Mouse (Mus musculus) MEL (cell line): ENCODE data around the gene Gm10073. TPM values are rescaled to one million over a fixed set of nuclear protein-coding genes. Genes with fewer than 3 reads are reported as not detected.
"Not testable (repeated sequence)": the region's sequence is repeated elsewhere in the genome, so short reads cannot be mapped to it uniquely, and the experiment has no call there.

Experiments used
- DNase-seq: peaks from one replicate; pipeline ENCODE4 v3.0.0; 2011; ENCODE audit warnings: low read depth, low spot score
- H3K27ac ChIP-seq: 2 replicates; pipeline ENCODE4 v1.5.1; 2012; ENCODE audit warnings: low read depth, mild to moderate bottlenecking, control low read depth, low read length, moderate library complexity; ENCODE audit not compliant: control insufficient read depth
- H3K27me3 ChIP-seq, 2 experiments: fragments of 150-350 bp in 1 of 2; sonication (generic) in 1 of 2; 2 replicates each; pipeline ENCODE4 v1.6.1; 2012; ENCODE audit warnings: low read length in 2 of 2, mild to moderate bottlenecking in 2 of 2, improper control_type of control experiment in 1 of 2, moderate library complexity in 1 of 2; ENCODE audit not compliant: insufficient read depth in 2 of 2, control insufficient read depth in 1 of 2
- H3K36me3 ChIP-seq, 2 experiments: 2 replicates each; pipeline ENCODE4 v1.6.1; 2012 to 2014; ENCODE audit warnings: low read length in 2 of 2, improper control_type of control experiment in 1 of 2, inconsistent platforms in 1 of 2, mild to moderate bottlenecking in 1 of 2; ENCODE audit not compliant: insufficient read depth in 2 of 2, control insufficient read depth in 1 of 2
- H3K4me1 ChIP-seq, 2 experiments: fragments of 150-350 bp in 1 of 2; sonication (generic) in 1 of 2; 2 replicates each; pipeline ENCODE4 v1.6.1; 2012; ENCODE audit warnings: low read length in 2 of 2, improper control_type of control experiment in 1 of 2, mild to moderate bottlenecking in 1 of 2; ENCODE audit not compliant: insufficient read depth in 2 of 2, control insufficient read depth in 1 of 2
- H3K4me3 ChIP-seq, 2 experiments: fragments of 150-350 bp in 1 of 2; sonication (generic) in 1 of 2; 2 replicates each; pipeline ENCODE4 v1.5.1; 2012; ENCODE audit warnings: low read depth in 2 of 2, low read length in 2 of 2, mild to moderate bottlenecking in 2 of 2, moderate library complexity in 2 of 2, control low read depth in 1 of 2, improper control_type of control experiment in 1 of 2; ENCODE audit not compliant: control insufficient read depth in 1 of 2, insufficient read depth in 1 of 2
- H3K79me2 ChIP-seq: 2 replicates; pipeline ENCODE4 v1.6.1; 2012; ENCODE audit warnings: mild to moderate bottlenecking, low read length, moderate library complexity; ENCODE audit not compliant: control insufficient read depth, poor library complexity, insufficient read depth
- H3K9ac ChIP-seq: 2 replicates; pipeline ENCODE4 v1.6.1; 2012; ENCODE audit warnings: low read depth, mild to moderate bottlenecking, control low read depth, low read length, moderate library complexity; ENCODE audit not compliant: control insufficient read depth, poor library complexity, severe bottlenecking
- H3K9me3 ChIP-seq: fragments of 150-350 bp; sonication (generic); replicated peaks from 2 replicates; pipeline ENCODE4 v1.6.1; 2012; ENCODE audit warnings: mild to moderate bottlenecking, low read length, improper control_type of control experiment, moderate library complexity; ENCODE audit not compliant: insufficient read depth
- CHD2 ChIP-seq: IDR thresholded peaks from 2 replicates; pipeline ENCODE4 v1.6.1; 2011; ENCODE audit warnings: low read length, improper control_type of control experiment
- ELF1 ChIP-seq: IDR thresholded peaks from 2 replicates; pipeline ENCODE4 v1.6.1; 2014; ENCODE audit warnings: low read depth, mild to moderate bottlenecking, inconsistent platforms, low read length, improper control_type of control experiment, moderate library complexity
- ETS1 ChIP-seq: IDR thresholded peaks from 2 replicates; pipeline ENCODE4 v1.6.1; 2012; ENCODE audit warnings: low read depth, mild to moderate bottlenecking, inconsistent platforms, low read length, improper control_type of control experiment, moderate library complexity
- KAT2A ChIP-seq: conservative IDR thresholded peaks from 2 replicates; pipeline ENCODE4 v1.6.1; 2012; ENCODE audit warnings: low read depth, low read length, improper control_type of control experiment, inconsistent platforms
- MEF2A ChIP-seq: IDR thresholded peaks from 2 replicates; pipeline ENCODE4 v1.6.1; 2014; ENCODE audit warnings: low read depth, mild to moderate bottlenecking, inconsistent platforms, low read length, improper control_type of control experiment; ENCODE audit not compliant: poor library complexity, insufficient replicate concordance, severe bottlenecking; ENCODE audit errors: extremely low read depth
- MYB ChIP-seq: IDR thresholded peaks from 2 replicates; pipeline ENCODE4 v1.6.1; 2011; ENCODE audit warnings: mild to moderate bottlenecking, low read depth, low read length, improper control_type of control experiment
- MYC ChIP-seq: IDR thresholded peaks from 2 replicates; pipeline ENCODE4 v1.6.1; 2011; ENCODE audit warnings: low read depth, mild to moderate bottlenecking, low read length, improper control_type of control experiment, moderate library complexity
- NELFE ChIP-seq: IDR thresholded peaks from 2 replicates; pipeline ENCODE4 v1.6.1; 2011; ENCODE audit warnings: low read depth, low read length, improper control_type of control experiment
- NRF1 ChIP-seq: IDR thresholded peaks from 2 replicates; pipeline ENCODE4 v1.6.1; 2014; ENCODE audit warnings: low read depth, mild to moderate bottlenecking, inconsistent platforms, low read length, improper control_type of control experiment, moderate library complexity; ENCODE audit not compliant: poor library complexity, insufficient read depth, severe bottlenecking
- POLR2AphosphoS2 ChIP-seq: IDR thresholded peaks from 2 replicates; pipeline ENCODE4 v1.6.1; 2011; ENCODE audit warnings: low read length, improper control_type of control experiment
- POLR2AphosphoS5 ChIP-seq: IDR thresholded peaks from 2 replicates; pipeline ENCODE4 v1.6.1; 2012; ENCODE audit warnings: low read depth, borderline replicate concordance, mild to moderate bottlenecking, inconsistent platforms, low read length, moderate library complexity, mixed read lengths
- RCOR1 ChIP-seq: IDR thresholded peaks from 2 replicates; pipeline ENCODE4 v1.6.1; 2012; ENCODE audit warnings: low read depth, mild to moderate bottlenecking, inconsistent platforms, low read length, improper control_type of control experiment
- SIN3A ChIP-seq: IDR thresholded peaks from 2 replicates; pipeline ENCODE4 v1.6.1; 2012; ENCODE audit warnings: low read length, improper control_type of control experiment, inconsistent platforms
- SMC3 ChIP-seq: IDR thresholded peaks from 2 replicates; pipeline ENCODE4 v1.6.1; 2011; ENCODE audit warnings: low read depth, low read length, improper control_type of control experiment
- TBP ChIP-seq: IDR thresholded peaks from 2 replicates; pipeline ENCODE4 v1.8.0; 2011; ENCODE audit warnings: low read depth, low read length, improper control_type of control experiment
- polyA plus RNA-seq, 2 experiments: library from polyadenylated mRNA; stranded (reverse) in 1 of 2; unstranded in 1 of 2; fragments of >175 nt in 1 of 2; fragments of >200 nt in 1 of 2; gene quantifications; 2 replicates each; pipeline versions ENCODE4 v1.2.1 to v1.2.4; 2012; ENCODE audit warnings: low replicate concordance in 2 of 2, low read depth in 1 of 2; ENCODE audit not compliant: insufficient read length in 2 of 2, insufficient read depth in 1 of 2, missing spikeins in 1 of 2
- total RNA-seq: library from RNA; depleted of rRNA; stranded (reverse); fragments of 300-350 nt; gene quantifications from 2 replicates; pipeline ENCODE4 v1.2.3, GENCODE M21; 2012

The Gm10073 gene
- total and polyA plus RNA-seq, 3 experiments: 71.2 to 188 TPM; not detected in 1

DNA sequence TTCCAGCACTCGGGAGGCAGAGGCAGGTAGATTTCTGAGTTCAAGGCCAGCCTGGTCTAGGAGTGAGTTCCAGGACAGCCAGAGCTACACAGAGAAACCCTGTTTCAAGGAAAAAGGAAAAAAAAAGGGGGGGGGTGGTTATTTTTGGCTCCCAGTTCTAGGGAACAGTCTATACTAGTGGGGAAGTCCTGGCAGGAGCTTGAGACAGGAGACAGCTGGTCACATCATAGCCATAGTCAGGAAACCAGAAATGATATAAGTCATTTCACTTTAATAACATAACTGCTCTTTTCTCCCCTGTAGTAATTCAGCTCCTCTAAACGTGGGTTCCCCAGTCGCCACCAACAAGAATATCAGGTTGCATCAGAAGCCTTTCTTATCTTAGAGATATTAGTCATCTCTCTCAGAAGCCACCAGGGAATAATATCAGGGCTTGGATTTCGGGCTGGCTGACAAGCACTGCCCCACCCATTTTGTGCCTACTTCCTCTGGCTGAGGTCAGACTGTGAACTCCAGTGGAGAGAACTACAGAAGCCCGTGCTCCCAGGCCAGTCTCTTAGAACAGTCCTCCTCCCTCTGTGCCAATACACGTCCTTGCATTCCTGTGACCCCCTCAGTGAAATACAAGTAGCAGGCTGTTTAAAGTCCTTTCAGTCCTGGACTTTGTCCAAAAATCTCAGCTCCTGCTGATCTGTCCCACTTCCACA is 3.7 kb upstream of the Gm10073 start (continued):
- TF ChIP-seq TBP: no peak

DNA sequence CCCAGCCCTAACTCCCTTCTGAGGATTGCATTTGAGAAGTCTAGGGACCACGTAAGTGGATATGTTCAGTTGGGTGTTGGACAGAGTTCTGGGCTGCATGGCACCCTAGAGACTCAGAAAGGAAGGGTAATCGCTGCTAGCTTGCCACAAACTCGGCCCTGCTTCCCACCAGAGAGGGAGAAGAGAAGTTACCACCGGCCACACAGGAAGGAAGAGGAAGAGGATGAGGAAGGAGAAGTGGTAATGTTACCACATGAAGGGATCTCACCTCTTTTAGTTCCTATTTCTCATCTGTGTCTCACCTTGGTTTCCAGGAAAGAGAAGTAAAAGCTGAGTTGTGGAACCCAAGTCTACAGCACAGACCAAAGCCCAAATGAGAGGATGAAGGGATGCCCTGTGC is 1.0 kb upstream of the Gm10073 start:
- H3K9me3 ChIP-seq: no peaks in the 10 kb centered on the region
- peaks cover 0 to 13% of the 10 kb centered on the region in 2 experiments; a peak in 3 of 4 replicates for H3K4me1 ChIP-seq
- H3K9ac ChIP-seq: no peak overlapping the region
- no peak overlapping the region for H3K4me3 ChIP-seq
- no peak overlapping the region for H3K27ac ChIP-seq
- no peaks in the 10 kb centered on the region for H3K79me2 ChIP-seq
- TF ChIP-seq RCOR1 (no peak), MYC (no peak), SIN3A (no peak), ELF1 (no peak), POLR2AphosphoS5 (no peak), KAT2A (no peak)
- DNase-seq: no peak
- H3K27me3 ChIP-seq: no peaks in the 10 kb centered on the region; a peak in 2 of 4 replicates
- H3K36me3 ChIP-seq: no peaks in the 10 kb centered on the region; a peak in 1 of 4 replicates

DNA sequence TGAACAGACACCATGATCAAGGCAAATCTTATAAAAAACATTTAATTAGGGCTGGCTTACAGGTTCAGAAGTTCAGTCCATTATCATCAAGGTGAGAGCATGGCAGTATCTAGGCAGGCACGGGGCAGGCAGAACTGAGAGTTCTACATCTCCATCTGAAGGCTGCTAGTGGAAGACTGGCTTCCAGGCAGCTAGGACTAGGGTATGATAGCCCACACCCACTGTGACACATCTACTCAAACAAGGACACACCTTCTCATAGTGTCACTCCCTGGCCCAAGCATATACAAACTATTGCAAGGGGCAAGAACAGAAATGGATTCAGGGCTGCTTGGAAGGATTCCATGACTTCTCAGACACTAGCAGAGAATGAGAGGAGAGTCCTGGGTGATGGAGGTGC is 1.1 kb downstream of the Gm10073 start:
- not testable (repeated sequence) for DNase-seq, H3K27me3 ChIP-seq, H3K36me3 ChIP-seq, H3K9ac ChIP-seq, H3K9me3 ChIP-seq, H3K27ac ChIP-seq, H3K4me3 ChIP-seq, H3K79me2 ChIP-seq
- peaks cover 0 to 10% of the 10 kb centered on the region in 2 experiments; a peak in 3 of 4 replicates for H3K4me1 ChIP-seq

DNA sequence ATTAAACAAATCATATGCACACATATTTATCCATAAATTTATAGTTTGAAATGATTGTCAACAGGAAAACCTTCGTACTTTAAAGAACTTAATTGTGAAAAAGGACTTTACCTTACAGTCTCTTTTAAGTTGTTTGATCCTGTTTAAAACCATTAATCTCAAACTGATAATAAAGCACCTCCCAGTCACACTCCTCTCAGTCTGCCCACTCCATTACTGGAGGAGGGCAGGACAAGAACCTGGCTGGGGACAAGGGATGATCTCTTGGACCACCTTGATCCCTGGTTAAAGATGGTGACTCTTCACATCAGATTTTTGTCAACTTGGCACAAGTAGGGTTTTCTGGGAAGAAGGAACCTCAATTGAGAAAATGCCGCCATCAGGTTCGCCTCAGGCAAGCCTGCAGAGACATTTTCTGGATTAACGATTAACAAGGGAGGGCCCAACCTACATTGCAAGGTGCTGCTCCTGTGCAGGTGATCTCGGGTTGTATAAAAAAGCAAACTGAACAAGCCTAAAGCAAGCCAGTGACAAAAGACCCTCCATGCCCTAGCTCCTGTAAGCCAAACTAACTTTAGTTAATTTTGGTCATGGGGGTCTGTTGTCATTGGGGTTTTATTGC is 1.6 kb downstream of the Gm10073 start:
- Histone ChIP-seq H3K9me3 (no peaks in the 10 kb centered on the region), H3K79me2 (no peaks in the 10 kb centered on the region), H3K4me1 (peaks cover 0 to 6% of the 10 kb centered on the region in 2 experiments; a peak in 2 of 4 replicates), H3K27ac (no peak overlapping the region), H3K9ac (no peak overlapping the region), H3K36me3 (no peaks in the 10 kb centered on the region; a peak in 1 of 4 replicates), H3K4me3 (no peak overlapping the region), H3K27me3 (no peaks in the 10 kb centered on the region; a peak in 2 of 4 replicates)
- TF ChIP-seq SMC3: no peak
- no peak for TF ChIP-seq MEF2A
- no peak for TF ChIP-seq POLR2AphosphoS5
- no peak for TF ChIP-seq CHD2
- TF ChIP-seq MYB: no peak
- TF ChIP-seq POLR2AphosphoS2: no peak
- no peak for TF ChIP-seq ELF1
- TF ChIP-seq ETS1: no peak
- no peak for TF ChIP-seq NRF1
- TF ChIP-seq SIN3A: no peak
- no peak for TF ChIP-seq NELFE
- DNase-seq: no peak
